Mouse (Mus musculus) cerebellum, postnatal 4 days (tissue): ENCODE data around the gene Acap2.
A peak's percentile ranks its signal among the peaks of the same experiment; 100 is the strongest.

ENCODE experiments used
- DNase-seq, 2 experiments: peaks; one replicate each; pipeline ENCODE4 v3.0.0; 2022; ENCODE audit warnings: low spot score in 2 of 2, mixed read lengths in 1 of 2

The Acap2 gene

DNA sequence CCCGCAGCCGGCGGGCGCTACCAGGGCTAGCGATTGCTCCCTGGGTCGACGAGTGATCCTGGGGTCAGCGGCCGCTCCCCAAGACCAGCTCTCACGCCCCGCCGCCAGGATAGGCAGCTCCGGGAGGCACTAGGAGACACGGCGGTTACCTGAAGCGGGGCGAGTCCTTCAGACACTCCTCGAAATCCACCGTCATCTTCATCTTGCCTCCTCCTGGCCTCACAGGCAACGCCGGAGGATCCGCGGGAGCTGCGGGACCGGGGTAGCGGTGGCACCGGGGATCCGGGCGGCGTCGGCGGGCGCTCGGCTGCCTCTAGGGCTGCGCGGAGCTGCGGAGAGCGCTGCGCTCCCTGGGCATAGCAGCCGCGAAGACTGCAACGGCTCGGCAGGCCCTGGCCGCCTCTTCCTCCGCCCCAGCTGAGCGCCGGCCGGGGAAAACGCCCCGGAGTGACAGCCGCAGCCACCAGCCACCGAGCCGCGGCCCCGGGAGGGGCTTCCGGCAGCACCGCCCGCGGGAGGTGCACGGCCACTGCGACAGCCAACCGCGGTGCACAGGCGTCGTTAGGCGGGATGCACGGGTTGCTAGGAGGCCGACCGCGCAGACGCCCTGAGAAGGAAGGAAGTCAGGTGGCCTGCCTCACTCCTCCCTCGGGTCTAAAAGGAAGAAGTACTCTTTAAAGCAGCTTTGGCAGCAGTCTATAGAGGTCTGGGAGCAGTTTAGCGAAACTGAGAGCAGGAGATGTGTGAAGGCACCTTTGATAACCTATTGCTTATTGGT is at the start of gene Acap2:
Acap2 (minus strand) TSS at position 456 of the 778 bp plus-strand sequence.
- peak; percentile 96 to 97 for DNase-seq

DNA sequence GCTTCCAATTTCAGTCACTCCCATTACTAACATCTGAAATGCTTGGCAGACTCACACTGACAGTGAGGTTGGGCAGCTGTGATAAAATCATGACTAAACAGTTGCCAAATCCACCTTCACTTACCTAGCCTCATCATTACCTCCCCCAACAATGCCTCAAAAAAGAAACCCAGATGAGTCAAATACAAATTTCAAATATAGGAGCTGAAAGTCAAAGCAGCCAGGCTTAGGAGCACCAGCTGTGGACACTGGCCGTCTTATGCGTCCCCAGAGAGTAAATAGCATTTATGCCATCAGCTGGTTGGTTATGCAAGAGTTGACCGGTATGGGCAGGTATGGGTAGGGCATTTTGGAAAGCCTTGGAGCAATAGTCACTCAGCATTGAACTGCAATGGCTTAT is 48.4 kb upstream of the Acap2 start:
- DNase-seq: no peak

DNA sequence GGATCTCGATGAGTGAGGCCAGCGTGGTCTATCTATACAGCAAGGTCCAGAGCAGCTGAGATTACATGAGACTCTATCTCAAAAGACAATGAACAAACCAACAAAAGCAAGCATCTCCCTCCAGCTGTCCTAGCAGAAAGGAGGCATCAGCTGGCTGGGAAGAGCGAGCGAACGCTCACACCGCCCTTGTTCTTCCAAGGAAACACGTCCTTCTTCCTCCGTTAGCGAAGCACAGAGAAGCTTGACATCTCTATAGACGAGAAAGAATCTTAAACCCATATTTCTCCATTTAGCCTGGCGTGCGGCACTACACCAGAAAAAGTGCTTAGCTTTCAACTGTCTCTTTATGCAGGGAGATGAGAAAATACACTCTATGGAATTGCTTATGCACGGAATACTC is 47.7 kb upstream of the Acap2 start:
- no peak for DNase-seq

DNA sequence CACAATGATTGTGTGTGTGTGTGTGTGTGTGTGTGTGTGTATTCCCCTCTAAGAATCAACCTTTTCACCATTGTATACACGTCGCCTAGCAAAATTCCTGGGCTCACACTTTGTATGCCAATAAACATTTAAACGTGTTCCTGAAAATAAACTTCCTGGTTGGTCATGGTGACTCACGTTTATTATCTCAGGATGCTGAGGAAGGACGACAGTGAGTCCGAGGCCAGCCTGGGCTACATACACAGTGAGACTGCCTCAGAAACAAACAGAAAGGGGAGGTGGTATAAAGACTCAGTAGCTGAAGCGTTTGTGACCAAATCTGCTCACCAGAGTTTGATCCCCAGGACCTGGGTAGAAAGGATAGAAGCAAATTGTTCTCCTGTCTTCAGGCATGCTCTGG is 46.4 kb upstream of the Acap2 start:
- no peak for DNase-seq

DNA sequence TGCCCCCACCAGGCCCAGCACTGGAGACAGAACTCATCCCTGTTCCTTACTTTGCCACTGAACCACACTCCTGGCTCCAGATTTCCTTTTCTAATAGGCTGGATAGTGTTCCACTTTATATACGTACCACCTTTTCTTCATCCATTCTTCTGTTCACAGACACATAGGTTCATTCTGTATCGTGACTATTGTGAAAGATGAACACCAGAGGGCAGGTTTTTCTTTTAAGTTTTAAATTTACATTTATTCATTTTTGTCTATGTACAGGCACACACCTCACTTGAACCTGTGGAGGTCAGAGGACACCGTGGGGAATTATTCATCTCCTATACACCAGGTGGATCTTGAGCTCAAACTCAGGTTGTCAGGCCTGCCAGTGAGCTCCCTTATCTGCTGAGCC is 43.0 kb upstream of the Acap2 start:
- DNase-seq: no peak

DNA sequence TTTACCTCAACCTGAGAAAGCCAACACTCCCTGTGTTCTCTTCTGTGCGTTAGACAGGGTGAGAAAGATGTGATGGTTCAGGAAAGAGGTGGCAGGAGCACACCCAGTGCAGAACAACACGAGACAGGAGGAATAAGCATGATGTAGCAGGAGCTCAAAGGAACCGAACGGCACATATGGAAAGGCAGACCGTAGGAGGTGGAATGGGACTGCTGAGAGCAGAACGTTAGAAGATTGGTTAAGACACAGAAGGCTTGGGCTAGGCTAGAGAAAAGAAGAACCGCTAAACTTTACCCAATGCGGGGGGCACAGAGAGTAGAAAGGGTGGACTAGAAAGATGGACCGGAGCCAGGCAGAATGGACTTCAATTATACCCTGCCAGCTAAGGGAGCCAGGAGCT is 40.4 kb upstream of the Acap2 start:
- no peak for DNase-seq

DNA sequence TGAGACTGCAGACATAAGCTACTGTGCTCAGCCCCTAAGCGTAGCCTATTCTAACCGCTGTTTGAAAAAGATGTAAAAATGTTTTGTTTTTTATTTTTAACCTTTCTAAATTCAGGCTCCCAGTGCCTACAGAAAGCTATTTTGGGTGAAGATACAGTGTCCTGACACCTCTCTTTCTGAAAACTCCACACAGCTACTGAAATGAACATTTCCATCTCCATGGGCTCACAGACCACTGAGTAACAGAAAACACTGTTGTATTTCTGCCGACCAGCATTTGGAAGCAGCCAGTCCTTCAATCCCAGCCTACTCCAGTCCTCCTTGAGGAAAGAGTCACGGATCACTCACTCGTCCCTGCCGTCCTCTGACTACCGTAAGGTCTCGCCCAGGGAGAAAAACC is 39.5 kb upstream of the Acap2 start:
- no peak for DNase-seq

DNA sequence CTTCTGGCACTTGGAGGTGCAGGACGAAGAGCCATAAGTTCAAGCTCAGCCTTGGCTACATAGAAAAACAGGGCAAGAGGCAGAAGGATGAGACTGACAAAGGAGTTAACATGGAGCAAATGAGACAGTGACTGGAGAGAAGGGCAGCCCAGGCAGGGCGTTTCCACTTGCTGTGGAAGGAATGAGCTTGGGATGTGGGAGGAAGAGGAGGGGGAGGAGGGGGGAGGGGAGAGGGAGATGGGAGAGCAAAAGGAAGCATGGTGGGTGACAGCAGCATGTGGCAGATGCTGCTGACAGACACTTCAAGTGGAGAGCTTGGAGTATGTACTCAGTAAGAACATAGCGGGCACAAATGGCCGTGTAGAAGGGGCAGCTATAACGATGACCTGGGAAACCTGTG is 37.2 kb upstream of the Acap2 start:
- DNase-seq: no peak

DNA sequence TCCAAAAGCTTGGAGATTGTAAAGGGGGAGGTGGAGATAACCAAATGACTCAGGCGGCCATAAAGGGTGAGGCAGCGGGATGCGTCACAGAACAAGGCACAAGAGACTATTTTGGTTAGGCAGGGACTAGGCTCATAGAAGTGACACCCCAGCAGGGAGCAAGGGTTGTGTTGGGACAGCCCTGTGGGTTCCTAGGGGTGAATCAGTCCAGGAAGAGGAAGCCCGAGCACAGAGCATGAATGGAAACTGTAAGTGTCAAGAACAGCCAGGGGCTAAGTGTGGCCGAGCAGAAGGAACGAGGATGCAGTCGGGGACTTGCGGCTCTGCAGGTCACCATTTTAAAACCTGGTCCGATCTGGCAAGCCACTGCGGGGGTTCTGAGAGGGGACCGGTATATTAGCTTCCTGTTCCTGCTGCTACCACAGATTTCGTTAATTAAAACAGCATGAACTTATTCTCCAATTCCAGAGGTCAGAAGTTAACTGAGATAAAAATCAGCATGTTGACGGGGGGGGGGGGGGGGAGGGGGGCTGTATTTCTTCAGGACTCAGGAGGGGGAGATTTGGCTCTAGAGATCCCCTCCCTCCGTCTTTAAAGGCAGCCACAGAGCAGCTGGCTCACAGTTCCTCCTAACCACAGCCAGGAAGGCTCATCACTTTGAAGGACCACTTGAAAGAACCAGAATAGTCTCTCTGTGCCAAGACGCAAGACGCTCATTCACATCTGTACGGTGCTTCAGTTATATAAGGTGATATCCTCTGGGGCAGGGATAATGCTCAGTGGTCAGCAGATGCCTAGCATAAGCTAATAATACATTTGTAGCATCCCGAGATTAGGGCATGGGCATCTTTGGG is 34.6 kb upstream of the Acap2 start:
- no peak for DNase-seq

DNA sequence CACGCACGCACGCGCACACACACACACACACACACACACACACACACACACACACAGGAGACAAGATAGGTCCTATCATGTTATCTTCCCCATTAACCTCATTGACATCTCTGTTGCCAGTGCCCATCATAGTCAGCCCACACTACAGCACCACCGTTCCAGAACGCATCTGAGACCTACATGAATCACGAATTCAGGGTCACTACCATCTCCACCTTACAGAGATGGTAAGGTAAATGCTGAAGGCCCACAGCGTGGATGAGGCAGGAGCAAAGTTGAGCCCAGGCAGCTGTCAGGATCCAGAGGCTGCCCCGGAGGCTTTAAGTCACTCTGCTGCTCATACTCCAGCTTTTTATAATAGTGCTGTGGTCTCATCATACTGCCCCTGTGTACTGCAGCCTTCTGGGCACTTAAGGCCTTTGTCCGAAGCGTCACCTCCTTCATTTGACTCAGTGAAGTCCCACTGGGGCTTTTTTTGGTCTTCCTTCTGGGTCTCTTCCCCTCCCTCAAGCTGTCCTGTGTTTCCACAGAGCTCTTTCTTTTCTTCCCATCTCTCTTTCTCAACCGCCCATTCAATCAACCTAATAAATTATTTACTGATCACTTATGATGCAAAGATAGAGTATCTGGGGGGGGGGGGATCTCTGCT is 33.9 kb upstream of the Acap2 start:
- no peak for DNase-seq

DNA sequence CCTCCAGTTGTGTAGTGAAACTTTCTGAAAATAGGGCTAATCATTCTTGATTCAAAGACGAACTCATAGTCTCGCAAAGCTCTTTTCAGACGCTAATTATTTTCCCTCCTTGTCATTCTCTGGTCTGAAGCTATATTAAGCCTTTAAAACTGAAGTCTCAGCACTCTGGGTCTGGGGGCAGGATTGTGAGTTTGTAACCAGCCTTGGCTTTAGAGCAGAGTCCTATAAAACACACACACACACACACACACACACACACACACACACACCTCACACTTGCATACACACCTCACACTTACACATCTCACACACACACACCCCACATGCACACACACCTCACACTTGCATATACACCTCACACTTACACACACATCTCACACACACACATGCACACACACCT is 33.3 kb upstream of the Acap2 start:
- DNase-seq: no peak

DNA sequence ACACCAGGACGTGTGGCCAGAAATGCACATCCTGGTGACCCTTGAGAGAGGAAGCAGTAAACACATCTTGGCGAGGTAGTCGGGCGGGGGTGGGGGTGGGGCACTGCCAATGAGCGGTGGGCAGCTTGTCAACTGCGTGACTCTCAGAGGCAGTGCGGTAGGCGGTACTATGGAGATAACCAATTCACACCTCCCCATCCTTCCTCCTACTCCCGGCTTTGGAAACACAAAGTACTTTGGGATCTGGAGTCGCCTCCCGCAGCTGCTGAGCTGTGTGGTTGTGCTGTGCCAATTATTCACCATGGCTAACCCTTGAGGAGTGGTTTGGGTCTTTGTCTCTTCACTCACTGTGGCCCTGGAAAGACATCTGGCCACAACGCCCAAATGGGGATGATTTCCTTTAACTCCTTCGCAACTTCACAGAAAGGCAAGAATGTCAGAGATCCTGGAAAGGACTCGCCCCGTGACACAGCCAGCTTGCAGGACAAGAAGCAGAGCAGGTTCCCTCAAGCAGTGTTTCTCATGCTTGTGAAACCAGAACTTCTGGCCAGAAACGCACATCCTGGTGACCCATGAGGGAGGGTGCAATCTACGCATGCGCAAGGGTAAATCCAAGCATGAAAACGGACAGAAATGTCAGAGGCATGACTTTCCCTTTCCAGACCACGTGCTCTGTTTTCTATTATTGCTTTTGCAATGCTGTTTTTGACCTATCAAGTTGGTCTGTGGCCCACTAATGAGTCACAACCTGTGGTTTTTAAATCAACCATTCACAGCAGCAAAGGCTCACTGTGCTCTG is 32.7 kb upstream of the Acap2 start:
- no peak for DNase-seq

DNA sequence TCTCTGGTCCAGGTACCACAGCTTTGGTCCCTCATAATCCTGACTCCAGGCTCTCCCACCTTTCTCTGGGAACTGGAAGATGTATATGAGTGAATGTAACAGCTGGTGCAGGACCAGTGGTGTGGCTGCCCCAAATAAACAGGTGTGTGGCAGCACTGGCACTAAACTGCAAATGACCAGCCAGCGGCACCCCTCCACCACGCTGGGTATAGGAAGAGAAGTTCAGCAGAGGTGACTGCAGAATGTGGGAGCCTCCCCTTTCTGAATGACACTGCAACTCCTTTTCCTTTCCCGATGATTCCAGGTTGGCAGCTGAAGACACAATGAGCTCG is 32.1 kb upstream of the Acap2 start:
- no peak for DNase-seq

DNA sequence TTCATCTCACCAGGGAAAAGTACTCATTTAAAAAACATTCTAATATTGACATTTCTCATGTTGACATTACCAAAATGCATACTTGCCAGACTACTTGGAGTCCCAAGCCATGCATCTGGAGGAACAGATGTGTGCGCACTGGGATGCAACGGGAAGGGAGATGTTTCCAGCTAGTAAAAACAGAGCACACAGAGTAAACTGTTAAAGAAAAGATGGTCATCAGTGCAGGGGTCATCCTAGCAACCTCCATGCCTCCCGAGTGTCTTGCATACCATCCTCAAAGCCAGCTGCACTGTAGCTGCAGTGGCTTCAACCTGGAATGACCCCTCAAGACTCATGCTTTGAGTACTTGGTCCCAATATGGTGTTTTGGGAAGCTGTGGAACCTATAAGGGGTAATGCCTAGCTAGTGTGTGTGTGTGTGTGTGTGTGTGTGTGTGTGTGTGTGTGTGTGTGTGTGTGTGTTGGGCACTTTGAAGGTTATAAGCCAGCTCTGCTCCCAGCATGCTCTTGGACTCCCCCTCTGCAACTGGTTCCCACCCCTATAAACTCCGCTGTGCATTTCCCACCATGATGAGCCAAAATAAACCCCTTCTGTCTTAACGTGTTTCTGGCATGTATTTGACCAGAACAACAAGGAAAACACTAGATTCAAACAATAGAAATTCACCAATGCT is 31.6 kb upstream of the Acap2 start:
- DNase-seq: no peak

DNA sequence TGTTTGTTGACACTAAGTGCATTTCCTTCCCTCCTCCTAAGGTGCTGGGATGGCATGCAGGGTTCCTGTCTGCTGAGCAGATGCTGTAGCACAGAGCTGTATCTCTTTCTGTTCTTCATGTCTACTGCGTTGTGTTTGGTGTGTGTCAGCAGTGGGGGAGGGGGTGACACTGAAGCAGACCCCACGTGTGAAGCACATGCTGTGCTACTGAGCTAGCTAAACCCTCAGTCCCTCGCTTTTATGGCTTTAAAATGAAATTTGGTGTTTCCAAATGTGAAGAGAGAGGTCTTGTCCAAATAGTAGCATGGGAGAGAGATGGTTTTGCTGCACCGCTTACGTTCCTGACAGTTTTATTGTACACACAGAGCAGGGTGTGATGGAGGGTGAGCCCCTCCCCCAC is 30.5 kb upstream of the Acap2 start:
- DNase-seq: no peak

DNA sequence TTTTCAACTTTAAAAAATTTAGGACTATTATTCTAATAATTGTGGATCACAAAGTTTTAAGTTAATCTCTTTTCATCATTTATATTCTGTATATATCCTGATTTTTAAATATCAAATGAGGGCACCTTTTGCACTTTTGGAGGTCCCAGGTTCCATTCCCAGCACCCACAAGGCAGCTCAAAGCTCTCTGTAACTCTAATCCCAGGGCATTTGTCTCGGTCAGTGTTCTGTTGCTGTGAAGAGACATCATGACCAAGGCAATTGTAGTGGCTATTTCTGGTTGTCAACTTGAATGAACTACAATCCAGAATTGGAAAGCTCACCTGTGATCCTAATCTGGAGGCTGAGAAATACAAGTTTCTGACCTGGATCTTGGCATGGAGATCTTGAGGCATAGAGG is 26.7 kb upstream of the Acap2 start:
- no peak for DNase-seq

DNA sequence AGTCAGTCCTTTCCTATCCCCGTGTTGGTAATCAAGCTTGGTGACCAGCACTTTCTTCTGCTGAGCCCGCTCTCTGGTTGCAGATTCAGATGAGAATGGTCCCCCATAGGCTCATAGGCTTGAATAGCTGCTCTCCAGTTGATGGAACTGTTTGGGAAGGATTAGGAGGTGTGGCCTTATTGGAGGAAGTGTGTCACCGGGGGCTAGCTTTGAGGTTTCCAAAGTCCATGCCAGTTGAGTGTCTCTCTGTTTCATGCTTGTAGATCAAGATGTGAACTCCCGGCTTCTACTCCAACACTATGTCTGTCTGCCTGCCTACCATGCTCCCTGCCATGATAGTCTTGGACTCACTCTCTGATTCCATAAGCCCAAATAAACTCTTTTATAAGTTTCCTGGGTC is 14.2 kb upstream of the Acap2 start:
- DNase-seq: no peak

DNA sequence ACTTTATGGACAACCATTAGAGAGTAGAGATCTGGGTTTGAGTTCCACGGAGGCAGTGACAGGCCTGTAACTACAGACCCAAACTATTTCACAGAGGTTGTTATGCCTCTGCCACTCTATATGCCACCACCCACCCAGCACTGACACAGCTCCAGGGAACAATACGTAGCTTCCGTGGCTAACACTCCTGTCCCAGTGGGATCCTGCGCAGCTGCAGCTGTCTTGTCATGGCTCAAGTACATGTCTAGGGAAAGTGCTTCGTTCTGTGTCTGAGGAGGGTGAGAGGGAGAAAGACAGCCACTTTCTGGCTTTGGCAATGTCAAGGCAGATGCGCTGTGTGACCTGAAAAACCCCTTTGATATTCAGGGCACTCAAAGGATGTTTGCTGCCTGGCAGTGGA is 12.4 kb upstream of the Acap2 start:
- no peak for DNase-seq

DNA sequence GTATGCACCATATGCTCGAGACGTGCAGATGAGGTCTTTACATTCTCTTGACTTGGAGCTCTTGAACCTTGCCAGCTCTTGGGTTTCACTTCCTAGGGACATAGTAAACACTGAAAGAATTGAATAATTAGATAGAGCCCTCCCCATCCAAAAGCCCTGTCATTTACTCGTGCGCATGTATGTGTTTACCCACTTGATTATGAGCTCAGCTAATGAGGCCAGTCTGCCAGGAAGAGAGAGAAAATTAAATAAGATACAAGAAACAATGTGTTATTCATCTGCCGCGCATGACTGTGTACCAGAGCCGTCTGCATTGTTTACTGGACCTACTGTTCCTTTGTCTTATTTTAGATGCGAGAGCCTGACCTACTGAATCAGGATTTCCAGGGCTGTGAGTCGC is 10.5 kb upstream of the Acap2 start:
- no peak for DNase-seq

DNA sequence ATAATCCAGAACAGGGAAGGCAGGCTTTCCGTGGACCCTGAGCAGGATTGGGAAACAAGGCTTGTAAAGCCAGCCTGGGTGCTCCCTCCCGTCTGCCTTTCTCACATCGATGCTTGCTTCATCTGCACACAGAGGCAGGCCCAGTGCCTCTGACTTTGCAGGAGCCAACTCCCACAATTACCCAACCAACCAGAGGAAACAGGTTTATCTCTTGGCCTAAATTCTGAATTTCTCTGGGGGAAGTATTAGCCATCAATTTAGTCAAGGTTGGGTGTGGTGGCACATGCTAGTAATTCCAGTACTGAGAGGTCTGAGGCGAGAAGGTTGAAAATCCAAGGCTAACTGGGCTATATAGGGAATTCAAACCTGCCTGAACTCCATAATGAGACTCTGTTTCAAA is 9.4 kb upstream of the Acap2 start:
- no peak for DNase-seq

DNA sequence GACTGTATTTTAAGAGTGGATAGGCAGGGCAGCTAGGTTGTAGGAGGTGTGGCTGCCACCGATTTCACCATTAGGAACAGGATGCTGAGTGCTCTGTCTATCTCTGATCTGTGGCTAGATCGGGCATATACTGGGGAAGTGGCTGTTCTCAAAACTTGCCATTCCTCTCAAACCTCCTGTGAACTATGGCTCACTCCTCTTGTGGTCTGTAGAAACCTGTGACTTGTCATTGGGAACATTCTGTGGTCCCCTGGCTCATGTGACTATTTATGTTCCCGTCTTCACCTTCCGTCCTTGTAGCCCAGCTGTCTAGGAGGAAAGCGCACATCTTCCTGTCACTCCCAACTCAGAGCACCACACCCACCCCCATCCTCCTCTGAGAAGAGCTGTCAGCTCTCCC is 8.9 kb upstream of the Acap2 start:
- DNase-seq: no peak

DNA sequence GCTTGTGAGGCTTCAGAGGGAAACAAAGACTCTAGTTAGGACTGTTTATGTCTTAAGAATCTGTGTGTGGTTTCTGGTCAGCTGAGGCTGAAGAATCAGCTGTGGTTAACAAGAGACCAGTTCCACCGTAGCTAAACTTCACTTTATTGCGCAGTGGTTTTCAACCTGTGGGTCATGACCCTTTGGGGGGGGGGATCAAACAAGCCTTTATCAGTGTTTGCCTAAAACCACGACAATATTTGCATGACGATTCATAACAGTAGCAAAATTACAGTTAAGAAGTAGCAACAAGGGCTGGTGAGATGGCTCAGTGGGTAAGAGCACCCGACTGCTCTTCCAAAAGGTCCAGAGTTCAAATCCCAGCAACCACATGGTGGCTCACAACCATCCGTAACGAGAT is 4.7 kb upstream of the Acap2 start:
- DNase-seq: no peak
